Mouse (Mus musculus) mature B cell (primary cell): ENCODE data around the gene Nudt7.

ENCODE experiments used
- in situ Hi-C: fragments of 300-500 bp; cut with MboI; formaldehyde crosslinking; loops from 2 replicates; pipeline ENCODE4 v1.14.3; 2019

Gene Nudt7

DNA sequence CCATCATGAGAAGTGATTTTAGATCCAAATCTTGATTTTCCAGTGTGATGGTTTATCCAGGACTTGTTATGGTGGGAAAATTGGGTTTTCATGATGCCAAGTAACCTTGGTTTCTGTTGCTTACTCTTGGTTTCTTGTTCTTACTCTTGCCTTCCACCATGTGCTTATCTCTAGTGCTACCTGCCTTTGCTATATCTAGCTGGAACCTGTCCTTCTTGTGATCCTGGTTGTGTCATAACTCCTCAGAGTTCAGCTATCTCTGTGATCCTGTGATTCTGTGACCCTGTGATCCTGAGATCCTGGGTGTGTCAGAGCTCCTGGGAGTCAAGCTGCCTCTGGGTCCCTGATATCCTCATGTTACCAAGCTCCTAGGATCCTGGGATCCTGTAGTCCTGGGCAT lies 8.8 kb downstream of the Nudt7 start:
- in situ Hi-C loops = loop anchor here (25.0 kb wide), 1 partner anchor 505 kb away; the partner anchor contains the start of genes Mon1b and Syce1l

DNA sequence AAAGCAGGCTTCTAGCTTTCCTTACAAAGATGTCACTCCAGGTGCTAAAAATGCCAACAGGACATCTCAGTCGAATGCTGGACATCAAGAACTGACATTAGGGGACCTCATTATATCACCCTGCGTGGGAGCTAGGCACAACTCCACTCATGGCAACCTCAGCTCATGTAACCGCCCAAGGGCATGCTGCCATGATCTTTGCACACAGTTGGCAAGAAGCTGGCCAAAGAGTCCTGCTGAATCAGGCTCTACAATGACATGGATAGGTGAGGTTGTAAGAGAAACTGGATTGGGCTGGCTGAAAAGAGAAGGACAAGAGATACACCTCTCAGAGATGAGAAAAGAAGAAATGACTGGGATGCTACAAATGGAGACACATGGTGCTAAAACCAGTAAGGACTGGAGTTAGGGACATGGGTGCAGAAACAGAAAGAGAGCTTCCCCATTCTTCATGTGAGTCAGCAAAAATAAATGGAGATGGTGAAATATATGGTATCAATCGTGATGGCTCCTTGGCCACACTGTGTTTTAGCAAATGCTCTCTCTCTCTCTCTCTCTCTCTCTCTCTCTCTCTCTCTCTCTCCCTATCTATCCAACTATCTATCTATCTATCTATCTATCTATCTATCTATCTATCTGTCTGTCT lies 10.4 kb downstream of the Nudt7 start:
- in situ Hi-C loops = loop anchor here (25.0 kb wide), 1 partner anchor 506 kb away; the partner anchor contains the start of genes Mon1b and Syce1l

DNA sequence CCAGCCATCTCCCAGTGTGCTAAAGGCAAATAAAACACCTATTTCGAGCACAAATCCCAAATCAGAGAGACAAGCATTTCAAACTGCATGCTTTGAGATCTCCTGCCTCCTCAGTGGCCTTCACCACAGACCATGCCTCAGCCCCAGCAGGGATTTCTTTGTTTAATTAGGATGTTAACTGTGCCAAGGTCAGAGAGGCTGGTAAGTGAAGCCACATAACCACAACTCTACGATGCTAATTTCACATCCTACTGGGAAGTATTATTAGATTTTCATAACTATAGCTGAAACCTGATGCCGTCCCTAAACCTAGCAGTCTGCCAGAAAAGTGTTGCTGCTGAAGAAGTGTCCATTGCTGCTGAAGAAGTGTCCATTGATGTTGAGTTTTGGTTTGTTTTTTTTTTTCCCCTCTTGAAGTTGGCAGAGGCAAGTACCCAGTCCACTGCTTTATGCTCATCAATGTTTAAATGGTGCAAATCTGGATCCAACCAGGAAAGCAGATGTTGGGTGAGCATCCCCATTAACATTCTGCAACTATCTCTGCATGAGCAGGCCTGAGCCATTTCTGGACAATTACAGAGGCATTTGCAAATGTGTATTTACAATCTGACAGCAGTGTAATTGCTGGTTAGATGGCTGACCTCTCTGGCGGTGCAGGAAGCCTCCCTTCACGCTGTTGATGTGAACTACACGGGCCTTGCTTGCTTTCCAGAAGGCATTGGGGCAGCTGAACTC lies 20.1 kb downstream of the Nudt7 start:
- in situ Hi-C loops = no loop called here

DNA sequence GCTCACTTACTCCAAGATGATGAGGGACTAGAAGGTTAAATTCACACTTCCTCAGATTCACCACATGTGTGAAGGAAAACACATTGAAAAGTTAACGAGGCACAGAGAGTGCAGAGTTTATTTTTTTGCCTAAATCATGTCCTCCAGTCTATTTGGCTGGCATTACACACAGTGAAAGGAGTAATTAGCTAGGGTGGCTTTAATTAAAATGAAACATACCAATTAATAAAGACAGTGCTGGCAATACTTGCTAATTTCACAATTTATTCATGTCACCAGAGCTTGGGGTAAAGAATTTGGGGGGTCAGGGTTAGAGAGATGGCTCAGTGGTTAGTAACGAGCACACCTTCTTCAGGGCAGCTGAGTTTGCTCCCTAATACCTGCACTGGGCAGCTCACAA lies 25.2 kb downstream of the Nudt7 start:
- in situ Hi-C loops = no loop called here

DNA sequence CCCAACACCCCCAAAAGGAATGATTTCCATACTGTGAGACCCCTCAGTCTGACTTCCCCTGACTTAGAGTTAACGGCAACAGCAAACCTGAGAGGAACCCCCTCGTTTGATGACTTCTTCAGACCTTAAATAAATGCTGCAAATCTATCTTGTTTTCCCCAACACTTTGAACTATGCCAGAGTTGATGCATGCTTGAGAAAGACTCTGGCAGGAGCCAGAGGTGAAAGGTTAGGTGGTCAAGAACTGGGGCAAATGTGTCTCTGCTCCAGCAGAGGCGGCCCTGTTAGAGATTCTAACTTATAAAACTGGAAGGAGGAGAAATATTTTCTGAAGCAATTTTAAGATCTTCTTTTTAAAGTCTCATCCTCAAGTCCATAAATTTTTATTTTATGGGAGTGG lies 26.3 kb downstream of the Nudt7 start:
- in situ Hi-C loops = no loop called here

DNA sequence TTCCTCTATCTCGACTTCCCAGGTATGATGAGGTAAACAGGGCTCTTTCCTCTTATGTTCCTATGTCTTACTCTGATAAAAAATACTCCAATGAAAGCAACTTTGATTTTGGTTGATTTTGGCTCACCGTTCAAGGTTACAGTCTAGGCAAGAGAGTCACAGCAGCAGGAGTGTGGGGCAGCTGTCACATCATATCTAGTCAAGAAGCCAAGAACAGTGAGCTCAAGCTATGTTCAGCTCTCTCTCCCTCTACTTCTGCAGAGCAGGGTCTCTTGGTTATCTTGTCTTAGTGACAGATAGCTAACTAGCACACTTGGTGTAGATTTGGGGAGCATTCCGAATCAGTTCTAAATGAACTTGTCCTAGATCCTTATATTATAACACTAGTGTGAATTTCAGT lies 30.5 kb downstream of the Nudt7 start:
- in situ Hi-C loops = no loop called here

DNA sequence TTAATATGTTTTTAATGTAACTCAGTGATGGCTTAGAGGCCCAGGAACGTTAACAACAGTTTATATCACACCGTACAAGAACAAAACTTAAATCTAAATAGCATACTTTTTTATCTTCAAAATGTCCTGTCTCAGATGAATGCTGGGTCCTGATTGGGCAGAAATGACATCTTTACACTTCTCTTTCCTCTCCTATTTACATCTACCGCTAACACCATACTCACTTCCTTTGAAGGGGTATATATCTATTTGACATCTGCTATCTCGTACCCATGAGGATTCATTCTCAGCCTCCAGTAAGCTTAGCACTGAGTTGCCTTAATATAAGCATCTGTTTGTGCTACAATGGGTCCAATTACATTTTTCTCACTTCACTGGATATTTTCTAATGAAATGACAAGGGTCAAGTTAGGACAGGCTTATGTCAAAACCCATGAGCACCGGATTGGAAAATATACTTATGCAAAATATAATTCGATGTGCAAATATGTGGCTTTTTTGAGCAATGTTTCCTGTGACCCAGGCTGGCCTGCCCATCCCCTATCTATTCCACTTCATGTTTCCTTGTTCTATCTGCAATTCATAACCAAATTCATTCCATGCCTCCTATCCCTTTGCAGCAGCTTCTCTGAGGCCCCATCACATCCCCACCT lies 31.2 kb downstream of the Nudt7 start:
- in situ Hi-C loops = no loop called here

DNA sequence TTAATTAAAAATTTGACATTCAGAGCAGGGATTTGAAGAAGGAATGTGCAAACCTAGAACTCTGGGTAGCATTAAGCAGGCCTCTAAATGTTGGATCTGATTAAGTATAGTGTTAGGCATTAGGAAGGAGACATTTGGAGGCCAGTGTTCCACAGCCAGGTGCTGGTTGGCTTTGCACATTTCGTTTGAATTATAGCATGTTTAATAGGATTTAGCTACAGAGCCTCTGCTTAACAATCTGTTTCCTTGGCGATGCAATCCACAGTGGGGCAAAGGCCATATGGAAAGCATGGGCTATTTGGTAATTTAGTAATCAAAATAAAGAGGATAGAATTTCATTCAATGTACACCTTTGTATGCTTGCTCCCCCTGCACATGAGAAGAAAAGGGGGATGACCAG lies 32.4 kb downstream of the Nudt7 start:
- in situ Hi-C loops = no loop called here

DNA sequence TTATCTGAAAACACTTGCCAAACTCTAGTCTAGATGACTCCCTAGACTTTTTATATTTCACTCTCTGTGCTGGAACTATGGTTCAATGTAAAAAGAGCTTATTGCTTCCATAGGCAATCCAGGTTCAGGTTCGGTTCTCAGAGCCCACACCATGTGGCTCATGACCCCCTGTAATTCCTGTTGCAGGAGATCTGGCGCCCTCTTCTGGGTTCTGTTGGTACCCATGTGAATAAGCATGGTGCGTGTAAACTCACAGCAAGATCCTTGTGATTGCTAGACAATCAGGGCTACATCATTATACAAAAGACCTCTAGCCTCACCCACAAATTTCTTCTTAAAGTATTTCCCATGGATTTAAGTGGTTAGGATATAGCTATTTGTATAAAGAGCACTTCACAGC lies 43.4 kb downstream of the Nudt7 start:
- in situ Hi-C loops = no loop called here

DNA sequence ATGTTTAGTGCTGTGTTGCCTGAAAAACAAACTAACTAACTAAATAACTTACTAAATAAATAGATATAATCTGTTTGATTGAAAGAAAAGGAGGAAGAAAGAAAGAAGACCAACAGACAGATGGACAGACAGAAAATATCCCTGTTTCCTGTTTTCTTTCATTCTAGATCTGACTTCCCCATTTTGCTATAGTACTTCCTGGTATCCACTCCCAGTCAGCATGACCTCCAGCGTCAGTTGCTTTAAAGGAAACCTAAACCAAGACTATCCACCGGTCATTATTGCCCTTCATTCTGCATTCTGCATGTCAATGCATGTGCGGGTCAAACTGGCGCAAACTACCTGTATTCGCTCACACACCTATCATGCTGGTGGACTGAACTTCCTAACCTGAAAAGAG lies 60.0 kb downstream of the Nudt7 start:
- in situ Hi-C loops = no loop called here

DNA sequence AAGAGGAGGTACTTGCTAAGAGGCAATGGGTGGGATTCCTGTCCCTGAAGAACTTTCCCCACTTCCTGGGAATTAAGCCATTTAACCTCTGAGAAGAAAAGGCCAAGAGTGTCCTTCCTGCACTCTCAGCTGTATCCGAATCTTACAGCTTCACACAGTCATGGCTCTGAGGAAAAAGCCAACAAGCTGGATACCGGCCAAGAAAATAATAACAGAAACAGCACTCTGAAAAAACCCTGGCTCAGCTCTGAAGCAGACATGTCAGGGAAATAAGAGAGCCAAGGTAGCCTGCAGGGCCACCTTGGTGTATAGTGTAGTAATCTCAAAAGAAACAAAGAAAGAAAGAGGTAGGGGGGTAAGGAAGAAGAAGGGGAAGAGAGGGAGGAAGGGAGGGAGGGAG lies 65.6 kb downstream of the Nudt7 start:
- in situ Hi-C loops = no loop called here
